Mouse (Mus musculus): ENCODE data around the gene Mamdc4.

Gene Mamdc4

GRCm38 (mm10) chr2:25574579-25575431 is at the start of gene Mamdc4, which contains the start of gene Phpt1:
TSS of gene Mamdc4 (minus strand) at chr2:25574845.
TSS of gene Phpt1 (minus strand) at chr2:25575224.
- DNase-seq, result peak; percentile 91 to 96

- DNase-seq, result peak; percentile 26 to 27
Observed at GRCm38 (mm10) chr2:25621229-25622200, 46.9 kb upstream of the Mamdc4 start, which contains the start of gene Tmem141. TSS of gene Tmem141 (minus strand) at chr2:25622005.

- DNase-seq, result no peak
Observed at GRCm38 (mm10) chr2:25620852-25621228, 46.2 kb upstream of the Mamdc4 start.

GRCm38 (mm10) chr2:25620386-25620785 is 45.7 kb upstream of the Mamdc4 start:
- DNase-seq, result no peak

GRCm38 (mm10) chr2:25617578-25617977 is 42.9 kb upstream of the Mamdc4 start, which contains the start of gene Ccdc183:
TSS of gene Ccdc183 (minus strand) at chr2:25617678.
- DNase-seq, result no peak

GRCm38 (mm10) chr2:25616398-25616797 is 41.8 kb upstream of the Mamdc4 start:
- no peak for DNase-seq

- no peak for DNase-seq
Observed at GRCm38 (mm10) chr2:25608671-25609070, 34.0 kb upstream of the Mamdc4 start.

GRCm38 (mm10) chr2:25607761-25608622 is 33.3 kb upstream of the Mamdc4 start, which contains the start of gene Rabl6:
TSS of gene Rabl6 (minus strand) at chr2:25608521.
- peak; percentile 75 to 76 for DNase-seq

- no peak for DNase-seq
Observed at GRCm38 (mm10) chr2:25602526-25602925, 27.9 kb upstream of the Mamdc4 start.

GRCm38 (mm10) chr2:25600037-25600436 is 25.4 kb upstream of the Mamdc4 start:
- no peak for DNase-seq

GRCm38 (mm10) chr2:25598749-25599148 is 24.1 kb upstream of the Mamdc4 start:
- no peak for DNase-seq

GRCm38 (mm10) chr2:25596765-25597510 is 22.3 kb upstream of the Mamdc4 start:
- no peak for DNase-seq

- no peak for DNase-seq
Observed at GRCm38 (mm10) chr2:25591863-25592262, 17.2 kb upstream of the Mamdc4 start.

GRCm38 (mm10) chr2:25588227-25588907 is 13.7 kb upstream of the Mamdc4 start:
- no peak for DNase-seq

- DNase-seq, result no peak
Observed at GRCm38 (mm10) chr2:25587290-25587689, 12.6 kb upstream of the Mamdc4 start.

- DNase-seq, result no peak
Observed at GRCm38 (mm10) chr2:25585601-25586000, 11.0 kb upstream of the Mamdc4 start.

GRCm38 (mm10) chr2:25584856-25585255 is 10.2 kb upstream of the Mamdc4 start:
- no peak for DNase-seq

- DNase-seq, result no peak
Observed at GRCm38 (mm10) chr2:25584152-25584551, 9.5 kb upstream of the Mamdc4 start.

- no peak for DNase-seq
Observed at GRCm38 (mm10) chr2:25583571-25583970, 8.9 kb upstream of the Mamdc4 start.

- DNase-seq, result no peak
Observed at GRCm38 (mm10) chr2:25583120-25583481, 8.5 kb upstream of the Mamdc4 start.
